Mouse (Mus musculus): ENCODE results near the gene Ssb.
"Not testable (repeated sequence)": the region's sequence is repeated elsewhere in the genome, so short reads cannot be mapped to it uniquely, and the experiment has no call there.

The Ssb gene

DNA sequence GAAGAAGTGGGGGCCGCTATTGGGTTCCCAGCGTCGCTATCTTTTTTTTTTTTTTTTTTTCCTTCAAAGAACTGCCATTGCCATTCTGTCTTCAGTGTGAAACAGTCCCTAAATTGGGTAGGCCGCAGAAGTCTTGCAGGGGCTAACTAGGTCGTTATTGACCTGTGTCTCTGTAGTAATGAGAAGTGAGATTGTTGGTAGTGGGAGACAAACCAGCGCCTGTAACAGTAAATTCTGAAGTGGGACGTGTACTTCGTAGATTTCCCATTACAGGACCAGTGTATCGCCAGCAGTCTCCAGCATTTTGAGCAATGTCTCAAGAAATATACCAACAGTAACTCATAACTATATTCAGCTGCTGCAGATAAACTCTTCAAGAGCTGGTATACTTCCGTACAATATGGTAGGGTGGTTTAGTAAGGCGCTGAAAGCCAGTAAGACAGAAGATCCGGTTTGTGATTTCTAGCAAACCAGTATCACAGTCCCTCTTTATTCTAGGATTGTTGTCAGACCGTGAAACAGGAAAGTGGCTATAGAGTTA lies 825 bp downstream of the Ssb start:
- no peak for DNase-seq (ENCODE audit: low read depth, low spot score)

DNA sequence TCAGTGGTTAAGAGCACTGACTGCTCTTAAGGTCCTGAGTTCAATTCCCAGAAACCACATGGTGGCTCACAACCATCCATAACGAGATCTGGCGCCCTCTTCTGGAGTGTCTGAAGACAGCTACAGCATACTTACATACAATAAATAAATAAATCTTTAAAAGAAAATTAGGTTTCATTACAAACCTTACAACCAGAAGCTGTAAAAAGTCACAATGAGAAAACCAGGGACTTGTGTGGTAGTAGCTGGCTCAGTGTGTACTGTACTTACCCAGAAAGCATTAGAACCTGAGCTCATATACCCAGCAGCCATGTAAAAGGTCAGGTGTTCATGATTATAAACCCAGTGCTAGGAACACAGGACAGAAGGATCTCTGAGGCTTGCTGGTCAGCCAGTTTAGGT lies 22.6 kb downstream of the Ssb start:
- no peak for DNase-seq (ENCODE audit: low read depth, low spot score)

DNA sequence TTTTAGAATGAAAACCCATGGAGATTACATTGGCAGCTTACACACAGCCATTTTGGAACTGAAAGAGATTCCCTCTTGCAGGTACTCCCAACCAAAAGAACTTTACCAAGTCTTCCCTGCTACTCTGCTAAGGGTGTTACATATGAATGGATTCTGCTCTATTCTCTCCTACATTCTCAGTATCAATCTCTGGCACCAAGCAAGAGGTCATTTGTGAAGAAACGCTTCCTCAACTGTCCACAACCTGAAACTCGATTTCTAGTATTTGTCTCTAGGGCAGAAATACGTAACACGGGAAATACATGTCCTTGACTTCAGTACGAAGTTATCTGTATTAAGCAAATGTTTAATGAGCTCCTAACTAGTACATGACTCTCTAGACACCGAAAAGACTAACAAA lies 23.2 kb downstream of the Ssb start:
- no peak for DNase-seq (ENCODE audit: low read depth, low spot score)

DNA sequence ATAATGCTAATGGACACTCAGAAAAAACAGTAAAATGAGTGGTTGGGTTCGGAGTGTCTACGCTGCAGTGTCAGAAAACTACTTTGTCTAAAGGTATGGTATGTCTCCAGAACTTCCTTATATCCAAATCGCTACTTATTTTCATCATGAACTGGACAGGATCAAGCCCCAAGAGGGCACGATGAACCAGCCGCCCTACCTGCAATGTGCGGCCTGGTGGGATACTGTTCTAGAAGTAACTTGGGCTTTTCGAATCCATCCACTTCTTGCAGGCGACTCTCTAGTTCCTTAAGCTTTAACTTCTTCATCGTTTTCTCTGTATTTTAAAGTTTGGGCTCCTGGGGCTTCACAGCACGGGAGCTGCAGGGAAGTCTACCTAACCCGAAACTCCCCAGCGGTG lies 23.7 kb downstream of the Ssb start:
- peak; percentile 12 for DNase-seq (ENCODE audit: low read depth, low spot score)

DNA sequence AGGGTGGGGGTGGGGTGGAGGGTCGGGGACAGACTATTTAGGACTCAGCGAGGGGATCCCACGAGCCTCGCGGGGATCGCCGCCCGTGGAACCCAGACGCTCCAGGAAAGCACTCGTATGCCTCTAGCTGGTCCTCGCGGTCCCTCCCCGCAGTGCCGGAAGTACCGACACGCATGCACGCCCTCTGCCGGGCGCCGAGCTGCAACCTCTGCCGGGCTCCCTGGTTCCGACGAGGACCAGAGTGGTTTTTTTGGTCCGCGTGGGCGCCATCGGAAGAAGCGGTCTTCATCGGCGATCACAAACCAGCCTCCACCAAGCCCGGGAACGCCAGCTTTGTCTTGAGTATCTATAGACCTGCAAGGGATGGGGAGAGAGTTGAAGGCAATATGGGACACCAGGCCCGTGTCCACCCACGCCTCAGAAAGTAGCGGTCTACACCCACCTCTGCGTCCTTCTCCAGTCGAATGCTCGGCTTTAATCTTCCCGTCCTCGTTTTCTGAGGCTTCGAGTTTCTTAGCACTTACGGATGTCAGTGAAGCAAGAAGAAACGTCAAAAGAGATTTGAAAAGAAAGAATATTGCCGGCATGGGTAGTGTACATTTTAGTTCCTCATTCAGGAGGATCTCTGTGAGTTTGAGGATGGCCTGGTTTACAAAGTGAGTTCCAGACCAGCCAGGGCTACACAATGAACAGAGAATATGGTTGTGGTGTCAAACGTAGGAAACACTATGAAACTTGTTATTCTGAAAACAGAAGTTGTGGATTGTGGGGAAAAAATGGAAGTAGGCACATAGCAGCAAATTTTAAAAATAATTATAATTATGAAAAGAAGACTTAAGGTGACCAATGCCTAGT lies 24.3 kb downstream of the Ssb start, which contains the start of gene Mettl5:
TSS of gene Mettl5 (minus strand) at position 165 of the 855 bp plus-strand sequence.
- peak; percentile 87 for DNase-seq (ENCODE audit: low read depth, low spot score)

DNA sequence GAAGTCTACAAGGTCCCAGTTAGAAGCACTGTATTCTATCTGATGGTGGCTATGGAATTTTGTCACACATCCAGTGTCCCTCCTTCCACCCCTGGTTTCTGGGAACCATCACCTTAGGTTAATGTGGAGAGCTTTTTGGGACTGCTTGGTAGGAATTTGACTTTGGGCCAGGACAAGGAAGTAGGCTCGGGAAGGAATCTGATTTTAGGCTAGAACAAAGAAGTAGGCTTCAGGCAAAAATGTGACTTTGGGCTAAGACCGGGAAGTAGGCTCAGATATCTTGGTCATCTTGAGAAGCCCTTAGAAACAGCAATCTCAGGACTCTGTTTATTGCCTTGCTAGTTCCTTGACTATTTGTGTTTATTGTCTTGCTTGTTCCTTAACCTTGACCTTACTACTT lies 27.6 kb downstream of the Ssb start:
- no peak for DNase-seq (ENCODE audit: low read depth, low spot score)

DNA sequence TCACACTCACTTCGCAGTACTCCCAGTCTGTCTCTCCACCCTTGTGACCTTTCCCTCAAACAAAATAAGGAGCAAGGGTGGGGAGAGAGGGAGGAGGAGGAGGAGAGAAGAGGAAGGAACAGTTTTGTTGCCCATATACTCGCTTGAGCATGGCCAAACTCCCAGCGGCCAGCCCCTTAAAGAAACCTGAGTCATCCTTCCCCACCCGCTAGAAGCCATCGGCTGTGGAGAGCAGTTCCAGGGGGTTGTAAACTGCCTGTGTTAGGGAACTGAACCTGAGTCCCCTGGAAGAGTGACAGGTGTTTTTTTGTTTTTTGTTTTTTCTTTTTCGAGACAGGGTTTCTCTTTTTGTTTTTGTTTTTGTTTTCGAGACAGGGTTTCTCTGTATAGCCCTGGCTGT lies 29.5 kb downstream of the Ssb start:
- no peak for DNase-seq (ENCODE audit: low read depth, low spot score)

DNA sequence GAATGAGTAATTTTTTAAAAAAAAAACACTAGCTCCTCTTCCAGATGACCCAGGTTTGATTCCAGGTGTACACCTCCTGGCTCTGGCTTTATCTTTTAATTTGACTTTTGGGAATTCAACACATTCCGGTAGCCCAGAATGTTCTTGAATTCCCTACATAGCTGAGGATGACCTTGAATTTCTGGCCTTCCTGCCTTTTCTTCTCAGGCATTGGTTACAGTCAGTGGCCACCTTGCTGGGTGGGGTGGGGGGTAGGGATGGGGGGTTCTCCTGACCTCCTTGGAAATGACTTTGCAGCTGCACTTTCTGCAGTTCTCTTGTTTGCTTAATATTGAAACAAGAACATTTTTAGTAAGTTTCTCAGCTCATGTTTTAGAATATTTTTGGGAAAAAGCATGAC lies 31.8 kb downstream of the Ssb start:
- no peak for DNase-seq (ENCODE audit: low read depth, low spot score)

DNA sequence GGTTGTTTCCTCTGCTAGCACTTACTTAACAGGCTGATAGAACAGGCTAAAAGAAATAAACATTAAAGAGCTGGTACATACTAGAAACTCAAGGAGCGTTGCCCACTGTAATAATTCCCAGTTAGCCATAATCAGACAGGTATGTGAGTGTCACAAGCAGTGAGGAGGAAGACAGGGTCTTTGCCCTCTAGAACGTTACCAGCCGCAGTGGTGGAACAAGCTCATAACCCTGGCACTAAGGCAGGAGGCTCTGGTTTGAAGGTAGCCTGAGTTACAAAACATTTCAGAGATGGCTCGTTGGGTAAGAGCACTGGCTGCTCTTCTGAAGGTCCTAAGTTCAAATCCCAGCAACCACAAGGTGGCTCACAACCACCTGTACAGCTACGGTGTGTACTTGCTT lies 32.5 kb downstream of the Ssb start:
- DNase-seq (ENCODE audit: low read depth, low spot score) = no peak

DNA sequence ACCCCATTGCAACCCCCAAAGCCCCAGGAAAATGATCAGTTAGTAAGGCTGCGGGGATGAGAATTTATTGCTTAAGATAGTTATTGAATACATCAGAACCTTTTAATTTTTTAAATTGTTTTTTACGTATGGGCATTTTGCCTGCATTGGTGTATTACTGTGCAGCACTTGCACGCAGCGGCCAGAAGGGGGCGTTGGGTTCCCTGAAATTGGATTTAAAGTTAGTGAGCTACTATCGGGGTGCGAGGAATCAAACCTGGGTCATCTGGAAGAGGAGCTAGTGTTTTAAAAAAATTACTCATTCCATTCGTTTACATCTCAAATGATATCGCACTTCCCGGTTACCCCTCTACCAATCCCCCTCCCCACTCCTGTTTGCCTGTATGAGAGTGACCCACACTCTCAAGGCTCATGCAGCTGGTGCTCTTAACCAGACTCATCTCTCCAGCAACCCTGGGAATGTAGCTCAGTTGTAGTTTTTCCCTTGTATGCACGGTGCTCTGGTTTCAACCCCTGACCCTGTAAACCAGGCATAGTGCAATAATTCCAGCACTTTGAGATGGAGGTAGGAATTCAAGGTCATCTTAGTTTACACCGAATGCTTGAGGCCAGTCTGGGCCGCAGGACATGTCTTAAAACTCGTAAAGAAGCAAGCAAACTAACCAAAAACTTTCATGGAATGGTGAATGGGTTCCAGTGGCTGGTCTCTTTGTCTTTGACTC lies 34.3 kb downstream of the Ssb start:
- DNase-seq (ENCODE audit: low read depth, low spot score) = no peak

DNA sequence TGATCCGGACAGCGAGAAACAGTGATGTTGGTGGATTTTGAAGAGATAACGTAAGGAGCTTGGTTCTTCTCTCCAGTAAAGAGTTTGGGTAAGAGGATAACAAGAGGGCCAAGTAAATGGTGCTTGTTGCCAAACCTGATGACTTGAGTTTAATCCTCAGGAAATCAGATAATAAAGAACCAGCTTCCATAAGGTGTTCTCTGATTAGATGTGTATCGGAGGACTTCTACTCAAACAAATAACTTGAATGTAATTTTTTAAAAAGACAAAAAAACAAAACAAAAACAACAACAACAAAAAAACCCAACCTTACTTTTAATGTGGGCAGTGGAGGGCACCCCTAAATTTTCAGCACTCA lies 34.8 kb downstream of the Ssb start:
- DNase-seq (ENCODE audit: low read depth, low spot score) = no peak

DNA sequence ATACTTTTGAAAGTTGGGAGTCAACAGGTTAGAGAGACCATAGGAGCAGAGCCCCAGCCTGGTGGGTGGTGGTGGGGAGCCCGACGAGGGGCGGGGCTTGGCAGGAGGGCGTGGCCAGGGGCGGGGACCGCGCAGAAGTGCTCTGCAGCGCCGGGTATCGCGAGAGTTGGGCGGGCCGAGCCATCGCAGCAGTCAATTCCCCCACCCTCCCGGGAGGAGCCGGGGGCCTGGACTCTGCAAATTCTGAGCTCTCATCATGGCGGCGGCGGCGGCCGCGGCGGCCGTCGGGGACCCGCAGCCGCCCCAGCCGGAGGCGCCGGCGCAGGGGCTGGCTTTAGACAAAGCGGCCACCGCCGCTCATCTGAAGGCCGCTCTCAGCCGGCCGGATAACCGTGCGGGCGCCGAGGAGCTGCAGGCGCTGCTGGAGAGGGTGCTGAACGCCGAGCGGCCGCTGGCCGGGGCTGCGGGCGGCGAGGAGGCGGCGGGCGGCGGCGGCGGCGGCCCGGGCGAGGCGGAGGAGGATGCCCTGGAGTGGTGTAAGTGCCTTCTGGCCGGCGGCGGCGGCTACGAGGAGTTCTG lies 35.8 kb downstream of the Ssb start, which contains the start of gene Ubr3:
TSS of gene Ubr3 (plus strand) at position 208 of the 579 bp plus-strand sequence.
- DNase-seq (ENCODE audit: low read depth, low spot score) = peak; percentile 96

DNA sequence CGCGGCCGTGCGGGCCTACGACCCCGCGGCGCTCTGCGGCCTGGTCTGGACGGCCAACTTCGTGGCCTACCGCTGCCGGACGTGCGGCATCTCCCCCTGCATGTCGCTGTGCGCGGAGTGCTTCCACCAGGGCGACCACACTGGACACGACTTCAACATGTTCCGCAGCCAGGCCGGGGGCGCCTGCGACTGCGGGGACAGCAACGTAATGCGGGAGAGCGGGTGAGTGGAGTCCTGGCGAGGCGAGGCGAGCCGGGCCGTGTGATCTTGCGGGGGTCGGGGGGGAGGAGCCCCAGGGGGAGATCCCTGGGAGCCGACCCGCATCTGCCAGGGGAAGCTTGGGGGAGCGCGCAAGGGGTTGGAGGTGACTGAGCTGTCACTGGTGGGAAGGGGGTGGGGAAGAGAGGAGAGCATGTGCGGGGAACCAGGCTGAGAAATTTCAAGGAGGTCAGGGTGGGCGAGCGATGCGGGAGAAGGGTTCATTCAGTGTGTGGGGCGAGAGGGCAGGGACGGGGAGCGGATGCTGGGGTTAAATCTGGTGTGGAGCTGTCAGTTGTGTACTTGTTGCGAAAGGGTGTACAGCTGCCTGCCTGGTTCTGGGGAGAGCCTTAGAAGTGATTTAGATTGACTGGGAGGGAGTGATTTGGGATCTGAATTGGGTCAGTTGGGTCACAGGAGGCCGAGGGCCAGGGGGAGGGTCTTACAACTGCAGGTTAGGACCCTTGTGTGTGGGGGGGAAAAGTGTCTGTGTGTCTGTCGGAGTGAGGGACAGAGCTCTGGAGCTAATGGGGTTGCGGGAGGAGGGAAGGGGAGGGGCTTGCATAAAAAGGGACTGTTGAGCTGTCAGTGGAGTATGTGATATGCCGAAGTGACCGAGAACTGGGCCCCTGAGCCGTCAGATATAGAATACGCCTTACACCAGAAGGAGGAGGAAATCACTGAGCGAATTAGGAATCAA lies 36.5 kb downstream of the Ssb start:
- peak; percentile 49 for DNase-seq (ENCODE audit: low read depth, low spot score)

DNA sequence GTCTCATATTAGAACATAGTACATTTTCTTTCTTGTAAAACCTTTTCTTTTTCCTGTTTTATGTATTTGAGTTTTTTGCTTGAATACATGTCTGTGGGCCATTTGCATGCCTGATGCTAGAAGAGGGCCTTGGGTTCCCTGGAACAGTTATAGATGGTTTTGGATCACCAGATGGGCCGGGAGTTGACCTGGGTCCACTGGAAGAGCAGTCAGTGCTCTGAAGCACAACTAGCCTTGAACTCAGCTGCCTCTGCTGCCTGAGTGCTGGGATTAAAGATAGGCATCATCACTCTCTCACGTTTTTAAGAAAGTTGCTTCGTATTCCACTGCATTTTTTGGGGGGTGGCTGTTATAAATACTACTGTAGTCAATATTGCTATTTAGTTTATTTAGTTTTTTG lies 42.2 kb downstream of the Ssb start:
- no peak for DNase-seq (ENCODE audit: low read depth, low spot score)

DNA sequence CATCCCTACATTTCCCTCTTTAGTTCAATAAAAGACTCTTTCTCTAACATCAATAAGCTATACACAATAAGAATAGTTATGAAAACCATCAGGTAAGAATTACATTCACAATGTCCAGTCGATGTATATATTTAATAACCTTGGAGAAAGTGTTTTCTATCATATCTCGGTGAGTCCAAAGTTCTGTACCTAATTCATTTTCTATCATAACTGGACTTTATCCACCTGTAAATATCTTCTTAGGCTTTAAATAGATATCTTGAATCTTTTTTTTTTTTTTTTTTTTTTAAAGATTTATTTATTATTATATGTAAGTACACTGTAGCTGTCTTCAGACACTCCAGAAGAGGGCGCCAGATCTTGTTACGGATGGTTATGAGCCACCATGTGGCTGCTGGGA lies 46.0 kb downstream of the Ssb start:
- not testable (repeated sequence) for DNase-seq (ENCODE audit: low read depth, low spot score)

DNA sequence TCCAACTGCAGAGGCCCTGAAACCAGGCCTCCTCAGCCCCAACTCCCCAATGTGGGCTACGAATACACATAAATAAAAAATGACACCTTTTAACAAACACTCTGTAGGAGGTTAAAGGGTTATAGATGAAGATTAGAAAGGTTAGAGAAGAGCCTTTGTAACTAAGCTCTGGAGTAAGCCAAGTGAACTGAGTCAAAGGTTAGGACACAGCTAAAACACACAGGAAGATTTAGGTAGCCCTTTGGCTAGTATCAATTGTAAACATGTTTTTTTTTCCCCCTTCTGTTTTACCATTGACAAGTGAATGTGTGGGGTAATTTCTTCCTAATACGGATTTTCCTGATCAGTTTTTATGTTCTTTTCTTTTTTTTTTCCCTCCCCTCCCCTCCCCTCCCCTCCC lies 51.4 kb downstream of the Ssb start:
- DNase-seq (ENCODE audit: low read depth, low spot score) = no peak

DNA sequence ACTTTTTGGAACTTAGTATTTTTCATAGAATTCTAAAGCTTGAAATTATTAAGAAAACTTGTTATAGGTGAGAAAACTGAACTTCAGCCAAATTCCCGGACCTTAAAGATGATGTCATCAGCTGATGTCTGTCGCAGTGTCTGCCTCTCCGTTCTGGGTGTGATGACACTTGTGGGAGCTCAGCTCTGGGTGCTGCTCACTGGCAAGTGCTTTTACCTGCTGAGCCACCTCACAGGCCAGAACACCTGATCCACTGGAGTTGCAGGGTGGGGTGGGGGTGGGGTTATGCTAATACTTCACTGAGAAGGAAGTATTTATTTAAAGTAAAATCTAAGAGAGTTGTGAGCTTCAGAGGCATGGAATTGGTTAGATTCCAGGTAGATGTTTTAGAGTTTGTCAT lies 55.9 kb downstream of the Ssb start:
- no peak for DNase-seq (ENCODE audit: low read depth, low spot score)

Data from mesoderm, embryonic 11.5 days (tissue).